Mouse (Mus musculus): Measurements from ENCODE around the gene Wdcp. TPM values are rescaled to one million over a fixed set of nuclear protein-coding genes. Genes with fewer than 3 reads are reported as not detected.

Wdcp gene
- total and polyA plus RNA-seq, 3 experiments: 2.1 to 12.6 (median 12.3) TPM

- peaks cover 84% of the 10 kb centered on the region for H3K4me1 ChIP-seq (ENCODE audit: insufficient read depth, low read depth, low read length)
Measured at GRCm38 (mm10) chr12:4872983-4873477, 29.9 kb downstream of the Wdcp start.

GRCm38 (mm10) chr12:4873531-4873930 lies 30.4 kb downstream of the Wdcp start:
- Histone ChIP-seq H3K27me3 (ENCODE audit: insufficient read depth, low read length) (no peaks in the 10 kb centered on the region), H3K36me3 (replicated peaks) (peaks cover 52% of the 10 kb centered on the region), H3K4me1 (ENCODE audit: insufficient read depth, low read depth, low read length) (peaks cover 85% of the 10 kb centered on the region), H3K9me3 (replicated peaks) (no peaks in the 10 kb centered on the region), H3K4me3 (ENCODE audit: low read depth, low read length) (peak overlapping the region; percentile 79)
- DNase-seq (ENCODE audit: low spot score) (no peak), ATAC-seq (ENCODE audit: extremely low read depth, insufficient number of reproducible peaks, low FRiP score, poor library complexity, severe bottlenecking) (no peak)
- no peak for TF ChIP-seq TAL1 (conservative IDR thresholded peaks at IDR 0.05; ENCODE audit: low read depth, low read length)
- TF ChIP-seq GATA2 (IDR thresholded peaks at IDR 0.05; ENCODE audit: borderline replicate concordance, low read depth, low read length): no peak
- no peak for TF ChIP-seq GATA1 (IDR thresholded peaks at IDR 0.05; ENCODE audit: borderline replicate concordance, low read length)
- no peak for TF ChIP-seq POLR2AphosphoS5 (IDR thresholded peaks at IDR 0.05; ENCODE audit: insufficient replicate concordance, low read depth, low read length)
- no peak for TF ChIP-seq CTCF (IDR thresholded peaks at IDR 0.05; ENCODE audit: low read depth, low read length)

More at GRCm38 (mm10) chr12:4872983-4873477, 29.9 kb downstream of the Wdcp start:
- Histone ChIP-seq H3K9me3 (replicated peaks) (no peaks in the 10 kb centered on the region), H3K36me3 (replicated peaks) (peaks cover 52% of the 10 kb centered on the region), H3K4me3 (ENCODE audit: low read depth, low read length) (peak overlapping the region; percentile 79), H3K27me3 (ENCODE audit: insufficient read depth, low read length) (no peaks in the 10 kb centered on the region)
- TF ChIP-seq GATA2 (IDR thresholded peaks at IDR 0.05; ENCODE audit: borderline replicate concordance, low read depth, low read length) (no peak), TAL1 (conservative IDR thresholded peaks at IDR 0.05; ENCODE audit: low read depth, low read length) (peak; percentile 92)
- DNase-seq (ENCODE audit: low spot score) (peak; percentile 56), ATAC-seq (ENCODE audit: extremely low read depth, insufficient number of reproducible peaks, low FRiP score, poor library complexity, severe bottlenecking) (peak; percentile 73)

GRCm38 (mm10) chr12:4874161-4874927 lies 31.2 kb downstream of the Wdcp start, which contains the start of gene Mfsd2b:
TSS of gene Mfsd2b (minus strand) at chr12:4874359.
- TF ChIP-seq GATA1 (IDR thresholded peaks at IDR 0.05; ENCODE audit: borderline replicate concordance, low read length): no peak
- TF ChIP-seq TAL1 (conservative IDR thresholded peaks at IDR 0.05; ENCODE audit: low read depth, low read length): no peak
- no peak for TF ChIP-seq GATA2 (IDR thresholded peaks at IDR 0.05; ENCODE audit: borderline replicate concordance, low read depth, low read length)
- TF ChIP-seq CTCF (IDR thresholded peaks at IDR 0.05; ENCODE audit: low read depth, low read length): no peak
- TF ChIP-seq POLR2AphosphoS5 (IDR thresholded peaks at IDR 0.05; ENCODE audit: insufficient replicate concordance, low read depth, low read length): no peak
- peak; percentile 61 for DNase-seq (ENCODE audit: low spot score)
- no peaks in the 10 kb centered on the region for H3K9me3 ChIP-seq (replicated peaks)
- no peaks in the 10 kb centered on the region for H3K27me3 ChIP-seq (ENCODE audit: insufficient read depth, low read length)
- peaks cover 77% of the 10 kb centered on the region for H3K4me1 ChIP-seq (ENCODE audit: insufficient read depth, low read depth, low read length)
- H3K4me3 ChIP-seq (ENCODE audit: low read depth, low read length): peak within 1 kb of the TSS; percentile 79
- peaks cover 51% of the 10 kb centered on the region for H3K36me3 ChIP-seq (replicated peaks)
- ATAC-seq (ENCODE audit: extremely low read depth, insufficient number of reproducible peaks, low FRiP score, poor library complexity, severe bottlenecking): peak; percentile 71

- Histone ChIP-seq H3K4me3 (ENCODE audit: low read depth, low read length) (no peak overlapping the region), H3K36me3 (replicated peaks) (peaks cover 48% of the 10 kb centered on the region), H3K9me3 (replicated peaks) (no peaks in the 10 kb centered on the region), H3K27me3 (ENCODE audit: insufficient read depth, low read length) (no peaks in the 10 kb centered on the region), H3K4me1 (ENCODE audit: insufficient read depth, low read depth, low read length) (peaks cover 65% of the 10 kb centered on the region)
- DNase-seq (ENCODE audit: low spot score): no peak
- no peak for ATAC-seq (ENCODE audit: extremely low read depth, insufficient number of reproducible peaks, low FRiP score, poor library complexity, severe bottlenecking)
- no peak for TF ChIP-seq POLR2AphosphoS5 (IDR thresholded peaks at IDR 0.05; ENCODE audit: insufficient replicate concordance, low read depth, low read length)
Measured at GRCm38 (mm10) chr12:4875623-4876022, 32.5 kb downstream of the Wdcp start.

GRCm38 (mm10) chr12:4878296-4878783 lies 35.2 kb downstream of the Wdcp start:
- H3K27me3 ChIP-seq (ENCODE audit: insufficient read depth, low read length): no peaks in the 10 kb centered on the region
- ATAC-seq (ENCODE audit: extremely low read depth, insufficient number of reproducible peaks, low FRiP score, poor library complexity, severe bottlenecking) (no peak), DNase-seq (ENCODE audit: low spot score) (no peak)
- H3K4me3 ChIP-seq (ENCODE audit: low read depth, low read length): no peak overlapping the region
- peaks cover 55% of the 10 kb centered on the region for H3K36me3 ChIP-seq (replicated peaks)
- peaks cover 39% of the 10 kb centered on the region for H3K4me1 ChIP-seq (ENCODE audit: insufficient read depth, low read depth, low read length)
- TF ChIP-seq CTCF (IDR thresholded peaks at IDR 0.05; ENCODE audit: low read depth, low read length) (no peak), GATA2 (IDR thresholded peaks at IDR 0.05; ENCODE audit: borderline replicate concordance, low read depth, low read length) (no peak), GATA1 (IDR thresholded peaks at IDR 0.05; ENCODE audit: borderline replicate concordance, low read length) (no peak), TAL1 (conservative IDR thresholded peaks at IDR 0.05; ENCODE audit: low read depth, low read length) (no peak), POLR2AphosphoS5 (IDR thresholded peaks at IDR 0.05; ENCODE audit: insufficient replicate concordance, low read depth, low read length) (no peak)
- H3K9me3 ChIP-seq (replicated peaks): no peaks in the 10 kb centered on the region

- Histone ChIP-seq H3K9me3 (replicated peaks) (no peaks in the 10 kb centered on the region), H3K4me3 (ENCODE audit: low read depth, low read length) (no peak overlapping the region), H3K36me3 (replicated peaks) (peaks cover 61% of the 10 kb centered on the region), H3K4me1 (ENCODE audit: insufficient read depth, low read depth, low read length) (peaks cover 32% of the 10 kb centered on the region), H3K27me3 (ENCODE audit: insufficient read depth, low read length) (no peaks in the 10 kb centered on the region)
- DNase-seq (ENCODE audit: low spot score): no peak
- TF ChIP-seq GATA1 (IDR thresholded peaks at IDR 0.05; ENCODE audit: borderline replicate concordance, low read length) (no peak), TAL1 (conservative IDR thresholded peaks at IDR 0.05; ENCODE audit: low read depth, low read length) (no peak), CTCF (IDR thresholded peaks at IDR 0.05; ENCODE audit: low read depth, low read length) (no peak), POLR2AphosphoS5 (IDR thresholded peaks at IDR 0.05; ENCODE audit: insufficient replicate concordance, low read depth, low read length) (no peak), GATA2 (IDR thresholded peaks at IDR 0.05; ENCODE audit: borderline replicate concordance, low read depth, low read length) (no peak)
- no peak for ATAC-seq (ENCODE audit: extremely low read depth, insufficient number of reproducible peaks, low FRiP score, poor library complexity, severe bottlenecking)
Measured at GRCm38 (mm10) chr12:4879048-4879447, 35.9 kb downstream of the Wdcp start.

Measured in G1E (cell line).